Mouse (Mus musculus): ENCODE data around the gene Cyb5b.

Gene Cyb5b

GRCm38 (mm10) chr8:107233718-107234117 lies 83.3 kb downstream of the Cyb5b start:
- DNase-seq = no peak
